Mouse (Mus musculus) erythroid progenitor cell, adult 5-6 weeks (primary cell): ENCODE data around the gene Oasl2. TPM values are rescaled to one million over a fixed set of nuclear protein-coding genes. Genes with fewer than 3 reads are reported as not detected.
A peak's percentile ranks its signal among the peaks of the same experiment; 100 is the strongest.
"Not testable (repeated sequence)": the region's sequence is repeated elsewhere in the genome, so short reads cannot be mapped to it uniquely, and the experiment has no call there.

ENCODE experiments used
- ATAC-seq: replicated peaks from 2 replicates; pipeline ENCODE4 v1.8.0; 2016; ENCODE audit warnings: moderate number of reproducible peaks, mild to moderate bottlenecking, moderate TSS enrichment, inconsistent platforms; ENCODE audit not compliant: poor library complexity, low FRiP score, severe bottlenecking
- total RNA-seq, 2 experiments: library from RNA; stranded (forward) in 1 of 2; stranded (reverse) in 1 of 2; fragments of 150-400 nt in 1 of 2; fragments of 186-747, 209-891 nt in 1 of 2; gene quantifications; 2 replicates each; pipeline versions ENCODE4 v1.2.3 to v1.2.4; 2015 to 2017; ENCODE audit warnings: low replicate concordance in 2 of 2

Oasl2 gene
- total RNA-seq (2015; ENCODE audit: low replicate concordance) (8.3 and 14.7 TPM in 2 replicates), total RNA-seq (2017; ENCODE audit: low replicate concordance) (3.0 and 4.5 TPM in 2 replicates)

GRCm38 (mm10) chr5:114896688-114897373 is at the start of gene Oasl2:
Oasl2 (plus strand) TSS chr5:114896936.
- peak; percentile 76 for ATAC-seq

GRCm38 (mm10) chr5:114851565-114852236 is 45.0 kb upstream of the Oasl2 start:
- ATAC-seq, result no peak

GRCm38 (mm10) chr5:114853364-114853763 is 43.4 kb upstream of the Oasl2 start, which contains the start of gene 4930519G04Rik:
4930519G04Rik (plus strand) TSS chr5:114853664.
- not testable (repeated sequence) for ATAC-seq

- ATAC-seq, result no peak
Observed at GRCm38 (mm10) chr5:114858582-114858981, 38.2 kb upstream of the Oasl2 start, which contains the start of gene Gm9936. Gm9936 (minus strand) TSS chr5:114858682.

GRCm38 (mm10) chr5:114859253-114859652 is 37.5 kb upstream of the Oasl2 start:
- ATAC-seq, result 0 out of 2 replicates have a peak, but pooled peaks have one; percentile 52

- no peak for ATAC-seq
Observed at GRCm38 (mm10) chr5:114861730-114862129, 35.0 kb upstream of the Oasl2 start.

- ATAC-seq, result no peak
Observed at GRCm38 (mm10) chr5:114864813-114865212, 31.9 kb upstream of the Oasl2 start.

- no peak for ATAC-seq
Observed at GRCm38 (mm10) chr5:114865279-114865678, 31.5 kb upstream of the Oasl2 start.

- no peak for ATAC-seq
Observed at GRCm38 (mm10) chr5:114875858-114876257, 20.9 kb upstream of the Oasl2 start.

- ATAC-seq, result no peak
Observed at GRCm38 (mm10) chr5:114876331-114876730, 20.4 kb upstream of the Oasl2 start.

GRCm38 (mm10) chr5:114877487-114877886 is 19.2 kb upstream of the Oasl2 start:
- no peak for ATAC-seq

- no peak for ATAC-seq
Observed at GRCm38 (mm10) chr5:114879399-114879798, 17.3 kb upstream of the Oasl2 start.

- 0 out of 2 replicates have a peak, but pooled peaks have one; percentile 46 for ATAC-seq
Observed at GRCm38 (mm10) chr5:114882319-114882718, 14.4 kb upstream of the Oasl2 start.

GRCm38 (mm10) chr5:114883022-114883421 is 13.7 kb upstream of the Oasl2 start:
- ATAC-seq, result peak; percentile 42; the same call in 1 of the 2 replicates

- ATAC-seq, result no peak
Observed at GRCm38 (mm10) chr5:114886801-114887200, 9.9 kb upstream of the Oasl2 start.

GRCm38 (mm10) chr5:114888995-114889394 is 7.7 kb upstream of the Oasl2 start:
- no peak for ATAC-seq

- no peak for ATAC-seq
Observed at GRCm38 (mm10) chr5:114895542-114895941, 1.2 kb upstream of the Oasl2 start.

GRCm38 (mm10) chr5:114897374-114897793 is 648 bp downstream of the Oasl2 start:
- no peak for ATAC-seq

GRCm38 (mm10) chr5:114898857-114899256 is 2.1 kb downstream of the Oasl2 start:
- no peak for ATAC-seq

- no peak for ATAC-seq
Observed at GRCm38 (mm10) chr5:114902413-114902812, 5.7 kb downstream of the Oasl2 start.
